Mouse (Mus musculus) heart, postnatal 10 days (tissue): ENCODE measurements around the gene Ccdc80. TPM values are rescaled to one million over a fixed set of nuclear protein-coding genes. Genes with fewer than 3 reads are reported as not detected.

Source experiments
- total RNA-seq, 2 experiments: library from RNA; stranded (reverse); gene quantifications; 2 replicates each; pipeline ENCODE4 v1.2.3; 2021

The Ccdc80 gene
- total RNA-seq, 2 experiments from 2014 or later, result 123 to 128 TPM

Other genes with a start within 250 kb of the Ccdc80 start
- gene Cd200r2, start 226.3 kb upstream of the Ccdc80 start, total RNA-seq, result not detected
- gene Cd200r3, start 149.7 kb upstream of the Ccdc80 start, total RNA-seq, result not detected
- gene Slc35a5, start 65.3 kb downstream of the Ccdc80 start, total RNA-seq, result 10 to 100 TPM; 11.7 to 14.7 TPM
- gene Atg3, start 65.4 kb downstream of the Ccdc80 start, total RNA-seq, result 10 to 100 TPM; 25.7 to 25.9 TPM
- gene Btla, start 130.9 kb downstream of the Ccdc80 start, total RNA-seq, result under 1 TPM; 0.32 to 0.79 TPM